Mouse (Mus musculus): Measurements from ENCODE around the gene Trdmt1.

DNA sequence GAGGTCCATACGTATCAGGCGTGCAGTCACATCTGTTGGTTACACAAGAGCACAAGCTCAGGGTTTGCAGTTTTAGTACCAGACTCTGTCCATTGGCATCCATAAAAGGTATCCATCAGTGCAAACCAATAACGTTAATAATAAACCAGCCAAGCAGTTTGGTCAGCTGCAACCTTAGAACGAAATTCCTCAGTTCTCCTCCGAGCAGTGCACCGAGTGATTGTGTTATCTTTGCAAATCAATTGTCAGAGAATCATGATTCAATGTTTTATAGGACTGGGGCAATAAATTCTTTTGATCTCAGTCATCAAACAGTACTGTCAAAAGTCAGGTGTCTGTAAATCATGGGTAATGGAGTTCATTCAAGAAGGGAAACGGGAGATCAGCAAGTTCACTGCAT, 65.3 kb downstream of the Trdmt1 start:
- no peak for TF ChIP-seq CTCF (IDR thresholded peaks at IDR 0.05; ENCODE audit: extremely low read depth, insufficient read depth, insufficient read length, insufficient replicate concordance)
- TF ChIP-seq POLR2A (IDR thresholded peaks at IDR 0.05; ENCODE audit: low read depth, low read length): no peak
